Mouse (Mus musculus): Measurements from ENCODE around the gene Dgcr8. TPM values are rescaled to one million over a fixed set of nuclear protein-coding genes. Genes with fewer than 3 reads are reported as not detected.

Dgcr8 gene
- polyA plus RNA-seq, 1 experiment = 14.1 TPM

DNA sequence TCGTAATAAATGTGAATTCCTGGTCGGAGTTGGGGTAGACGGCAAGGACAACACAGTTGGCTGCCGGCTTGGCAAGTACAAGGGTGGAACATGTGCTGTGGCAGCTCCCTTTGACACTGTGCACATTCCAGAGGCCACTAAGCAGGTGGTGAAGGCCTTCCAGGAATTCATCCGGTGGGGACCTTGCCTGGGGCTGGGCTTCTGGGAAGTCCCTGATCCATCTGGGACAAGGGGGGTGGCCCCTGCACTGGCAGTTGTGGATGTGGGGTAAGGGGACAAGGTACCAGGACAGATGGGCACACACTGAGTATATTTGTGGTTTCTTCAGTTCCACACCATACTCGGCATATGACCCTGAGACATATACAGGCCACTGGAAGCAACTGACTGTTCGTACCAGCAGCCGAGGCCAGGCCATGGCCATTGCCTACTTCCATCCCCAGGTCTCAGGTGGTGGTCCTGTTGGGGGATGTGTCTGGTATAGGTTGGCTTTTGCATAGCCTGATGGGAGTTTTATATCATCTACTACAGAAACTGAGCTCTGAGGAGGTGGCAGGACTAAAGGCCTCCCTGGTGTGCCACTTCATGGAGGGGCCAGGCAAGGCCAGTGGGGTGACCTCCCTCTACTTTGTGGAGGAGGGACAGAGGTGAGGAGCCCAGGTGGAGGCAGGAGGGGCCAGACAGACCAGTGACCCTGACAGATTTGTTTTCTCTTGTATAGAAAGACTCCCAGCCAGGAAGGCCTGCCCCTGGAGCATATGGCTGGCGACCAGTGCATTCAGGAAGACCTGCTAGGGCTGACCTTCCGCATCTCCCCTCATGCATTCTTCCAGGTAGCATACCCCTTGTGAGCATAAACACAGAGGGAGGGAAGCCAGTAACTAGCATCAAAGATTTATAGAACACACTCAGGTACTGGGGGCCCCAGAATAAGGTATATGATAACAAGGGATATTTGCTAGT lies 37.9 kb downstream of the Dgcr8 start:
- DNase-seq (ENCODE audit: low read depth, low spot score) = no peak
- 57% methylated on average over 10 of the region's 10 CpGs for WGBS

DNA sequence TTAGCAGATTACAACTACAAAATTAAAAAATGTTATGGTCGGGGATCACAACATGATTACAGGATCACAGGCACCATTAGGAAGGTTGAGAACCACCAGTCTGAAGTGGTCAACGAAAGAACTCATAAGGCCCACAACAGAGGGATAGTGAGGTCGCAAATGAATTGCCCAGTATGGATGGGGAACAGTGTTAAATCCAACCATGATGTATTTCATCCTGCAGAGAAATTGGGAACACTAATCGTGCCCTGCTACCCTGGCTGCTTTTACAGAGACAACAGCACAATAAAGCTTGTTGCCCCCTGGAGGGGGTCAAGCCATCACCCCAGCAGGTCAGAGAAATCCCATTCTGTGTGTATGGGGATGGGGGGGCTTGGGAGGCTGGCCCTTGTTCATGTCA lies 38.8 kb downstream of the Dgcr8 start:
- DNase-seq (ENCODE audit: low read depth, low spot score) = no peak
- 42% methylated on average over 4 of the region's 4 CpGs for WGBS

- under 1% methylated on average over 27 of the region's 27 CpGs for WGBS
- DNase-seq (ENCODE audit: low read depth, low spot score) = no peak
These were observed 39.6 kb downstream of the Dgcr8 start for GRCm38 (mm10) chr16:18249364-18249967.

DNA sequence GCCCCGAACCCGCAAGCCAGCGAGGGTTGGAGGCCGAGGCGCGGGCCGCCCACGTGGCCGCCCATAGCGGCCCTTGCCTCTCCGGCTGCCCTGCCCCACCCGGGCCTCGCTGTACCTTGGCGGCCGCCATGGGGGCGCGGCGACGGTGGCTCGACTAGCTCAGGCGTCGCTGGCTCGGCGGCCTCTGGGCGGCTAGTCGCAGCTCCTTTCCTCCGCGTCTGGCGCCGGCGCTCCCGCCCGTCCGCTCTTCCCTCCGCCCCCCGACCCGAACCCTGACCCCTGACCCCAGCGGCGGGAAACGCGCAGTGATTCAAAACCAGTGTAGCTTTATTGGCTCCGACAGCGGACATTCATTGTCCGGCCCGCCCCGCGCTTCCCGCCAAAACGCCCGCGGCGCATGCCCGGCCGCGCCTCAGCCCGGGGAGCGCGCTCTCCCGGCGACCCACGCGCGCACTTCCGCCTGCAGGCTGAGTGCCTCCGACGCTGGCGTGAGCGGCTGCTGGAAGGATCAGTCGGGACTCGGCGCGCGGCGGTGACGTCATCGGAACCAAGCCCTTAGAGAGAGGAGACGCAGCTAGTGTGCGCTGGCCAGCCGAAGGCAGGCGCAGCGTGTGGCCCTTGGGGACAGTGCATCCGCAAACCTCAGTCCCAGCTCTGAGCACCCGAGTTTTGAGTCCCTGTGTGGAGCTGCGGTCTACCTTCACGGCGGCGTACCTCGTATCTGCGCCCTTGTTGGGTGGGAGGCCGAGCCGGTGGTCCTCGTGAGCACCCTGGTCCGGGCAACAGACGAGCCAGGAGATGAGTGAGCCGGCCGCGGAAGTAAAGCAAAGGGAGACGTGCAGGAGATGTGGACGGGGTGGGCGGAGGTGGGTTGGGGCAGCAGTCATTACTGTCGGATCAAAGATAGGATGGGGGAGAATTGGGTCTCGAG lies 40.3 kb downstream of the Dgcr8 start, which contains the start of the genes Trmt2a and Ranbp1:
Gene Trmt2a (plus strand): TSS at position 247 of the 931 bp plus-strand sequence.
Gene Ranbp1 (minus strand): TSS at position 300 of the 931 bp plus-strand sequence.
- under 1% methylated on average over 102 of the region's 102 CpGs for WGBS
- peak; percentile 95 for DNase-seq (ENCODE audit: low read depth, low spot score)

DNA sequence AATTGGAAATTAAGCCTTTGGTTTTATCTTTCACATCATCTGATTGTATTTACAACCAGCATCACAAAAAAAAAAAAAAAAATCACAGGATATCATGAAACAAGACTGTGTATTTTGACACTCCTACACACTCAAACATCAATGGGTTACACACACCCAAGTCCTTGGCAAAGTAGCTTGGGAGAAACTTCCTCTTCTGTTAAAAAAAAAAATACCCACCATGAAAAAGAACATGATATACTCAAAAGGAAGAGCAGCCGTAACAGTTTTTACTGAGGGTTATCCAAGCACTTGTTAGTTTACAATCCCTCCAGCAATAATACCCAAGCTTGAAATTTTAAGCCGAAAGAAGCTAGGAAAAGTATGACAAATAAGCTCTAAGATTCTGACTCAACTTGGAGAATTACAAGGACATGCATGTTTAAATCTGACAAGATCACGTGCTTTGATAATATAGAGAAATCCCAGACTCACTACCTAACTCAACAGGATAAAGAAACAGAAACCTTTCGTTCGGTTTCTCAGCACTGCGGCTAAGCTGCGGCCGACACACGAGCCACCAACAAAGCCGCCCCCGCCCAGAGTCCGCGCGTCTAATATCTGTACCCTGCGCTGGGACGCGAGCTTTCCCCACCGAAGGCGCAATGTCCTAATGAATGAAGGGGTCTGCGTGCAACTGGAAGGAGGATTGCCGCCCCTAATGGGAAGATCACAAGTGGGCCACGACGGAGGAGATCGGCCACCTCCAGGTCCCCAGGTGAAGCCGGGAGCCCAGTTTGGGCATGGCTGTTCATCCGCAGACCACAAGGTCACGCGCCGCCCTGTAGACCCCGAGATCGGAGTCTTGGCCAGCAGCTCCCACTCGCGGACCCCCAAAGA lies 41.3 kb downstream of the Dgcr8 start:
- DNase-seq (ENCODE audit: low read depth, low spot score) = no peak
- 0% methylated on average over 33 of the region's 33 CpGs for WGBS

- no peak for DNase-seq (ENCODE audit: low read depth, low spot score)
- WGBS = 94% methylated on average over 10 of the region's 10 CpGs
These were observed 47.5 kb downstream of the Dgcr8 start for GRCm38 (mm10) chr16:18241581-18241980.

DNA sequence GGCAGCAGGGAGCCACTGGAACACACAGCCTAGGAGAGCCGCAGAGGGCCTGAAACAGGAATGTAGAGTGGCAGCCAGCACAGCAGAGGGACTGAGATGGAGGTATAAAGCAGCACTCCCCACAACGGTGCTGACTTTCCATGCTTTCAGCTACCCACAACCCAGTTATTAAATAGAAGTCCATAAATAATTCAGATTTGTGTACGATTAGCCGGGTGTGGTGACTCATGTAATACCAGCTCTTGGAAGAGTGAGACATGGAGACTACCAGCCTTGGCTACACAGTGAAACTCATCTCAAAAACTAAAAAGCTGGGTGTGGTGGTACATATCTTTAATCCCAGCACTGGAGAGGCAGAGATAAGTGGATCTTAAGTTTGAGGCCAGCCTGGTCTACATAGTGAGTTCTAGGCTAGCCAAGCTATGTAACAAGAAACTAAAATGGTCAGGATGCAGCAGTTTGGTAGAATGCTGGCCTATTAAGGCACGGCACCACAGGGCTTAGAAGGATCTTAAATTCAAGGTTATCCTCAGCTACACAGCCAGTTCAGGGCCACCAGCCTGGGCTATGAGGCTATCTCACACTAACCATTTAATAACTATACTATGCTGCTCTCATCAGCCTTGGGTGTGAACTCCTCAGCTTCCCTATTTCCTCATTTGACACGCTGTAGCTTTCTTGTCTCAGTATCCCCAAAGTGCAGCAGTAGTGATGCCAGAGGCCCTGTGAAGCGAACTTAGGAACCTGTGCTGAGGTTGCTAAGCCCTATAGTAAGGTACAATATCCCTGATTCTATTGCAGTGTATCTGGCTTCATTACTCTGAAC lies 52.2 kb downstream of the Dgcr8 start:
- WGBS = 69% methylated on average over 7 of the region's 7 CpGs
- DNase-seq (ENCODE audit: low read depth, low spot score) = no peak

DNA sequence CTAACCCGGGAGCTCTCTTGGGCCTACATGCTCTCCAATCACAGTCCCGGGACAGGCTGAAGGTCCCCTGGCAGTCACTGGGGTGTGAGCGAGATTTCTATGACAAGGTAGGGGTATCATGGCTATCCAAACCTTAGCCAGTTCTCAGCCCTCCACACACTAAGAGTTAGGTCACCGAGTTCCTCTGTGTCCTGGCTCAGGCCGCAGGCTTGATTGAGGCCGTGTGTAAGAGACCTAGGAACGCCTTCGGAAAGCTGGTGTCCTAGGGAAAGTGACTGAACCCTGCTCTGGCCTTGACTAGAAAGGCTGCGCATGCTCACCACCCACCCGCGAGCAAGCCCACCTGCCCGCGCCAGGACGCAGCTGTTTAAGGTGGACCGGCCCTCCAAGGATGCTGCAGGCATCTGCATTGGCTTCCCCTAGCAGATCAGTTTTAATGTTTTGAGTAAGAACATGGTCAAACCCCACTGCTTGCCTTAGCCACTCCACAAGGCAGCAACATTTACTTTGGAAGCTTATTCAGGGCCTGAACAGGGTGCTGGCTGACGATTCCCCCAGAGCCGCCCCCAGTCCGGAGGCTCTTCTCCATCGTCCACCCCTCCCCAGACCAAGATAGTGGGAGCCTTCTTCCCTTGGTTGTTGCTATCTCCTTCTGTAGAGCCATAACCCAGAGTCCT lies 53.5 kb downstream of the Dgcr8 start:
- DNase-seq (ENCODE audit: low read depth, low spot score) = no peak
- WGBS = 11% methylated on average over 19 of the region's 19 CpGs

GRCm38 (mm10) chr16:18234671-18235388 lies 54.2 kb downstream of the Dgcr8 start, which contains the start of gene Zdhhc8:
Zdhhc8 (minus strand) TSS chr16:18235136.
- WGBS = 1% methylated on average over 78 of the region's 79 CpGs
- no peak for DNase-seq (ENCODE audit: low read depth, low spot score)

DNA sequence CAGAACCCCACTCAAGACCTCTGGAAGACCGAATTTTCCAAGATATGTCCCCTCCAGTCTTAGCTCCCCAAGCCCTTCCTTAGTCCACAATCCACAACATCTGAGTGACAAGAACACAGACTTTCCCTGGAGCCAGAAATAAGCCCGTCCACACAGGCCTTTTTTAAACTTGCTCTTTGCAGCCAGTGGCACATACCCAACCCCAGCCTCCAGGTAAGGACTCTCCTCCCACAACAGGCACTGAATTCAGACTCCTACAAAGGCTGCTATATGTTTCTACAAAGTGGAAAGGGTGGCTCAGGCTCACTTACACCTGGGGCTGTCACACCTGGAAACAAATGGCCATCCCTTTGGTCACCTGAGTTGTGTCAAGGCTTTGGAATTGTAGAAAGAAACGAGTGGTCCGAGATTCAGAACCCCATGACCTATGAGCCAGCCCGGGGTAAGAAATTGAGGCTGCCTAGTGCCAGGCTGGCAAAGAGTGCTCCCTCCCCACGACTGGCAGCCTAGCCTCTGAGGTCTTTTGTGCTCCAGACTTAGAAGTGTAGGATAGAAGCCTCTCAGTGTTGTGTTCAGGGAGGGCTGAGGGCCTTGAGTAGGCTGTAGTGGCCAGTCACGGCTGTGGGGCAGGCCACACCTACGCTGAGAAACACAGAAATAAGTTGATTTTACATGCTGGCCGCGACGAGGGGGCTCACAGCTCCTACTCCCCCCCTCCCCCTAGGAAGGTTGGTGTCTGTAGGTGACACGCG lies 55.0 kb downstream of the Dgcr8 start:
- WGBS = 15% methylated on average over 13 of the region's 13 CpGs
- DNase-seq (ENCODE audit: low read depth, low spot score) = no peak

GRCm38 (mm10) chr16:18233451-18233850 lies 55.6 kb downstream of the Dgcr8 start:
- WGBS = 27% methylated on average over 1 of the region's 1 CpGs
- DNase-seq (ENCODE audit: low read depth, low spot score) = no peak

- DNase-seq (ENCODE audit: low read depth, low spot score) = no peak
- 78% methylated on average over 4 of the region's 4 CpGs for WGBS
These were observed 57.6 kb downstream of the Dgcr8 start for GRCm38 (mm10) chr16:18231451-18231850.

- no peak for DNase-seq (ENCODE audit: low read depth, low spot score)
- 73% methylated on average over 3 of the region's 3 CpGs for WGBS
These were observed 58.0 kb downstream of the Dgcr8 start for GRCm38 (mm10) chr16:18231047-18231446.

- no peak for DNase-seq (ENCODE audit: low read depth, low spot score)
- WGBS = 83% methylated on average over 6 of the region's 6 CpGs
These were observed 58.4 kb downstream of the Dgcr8 start for GRCm38 (mm10) chr16:18230617-18231016.

DNA sequence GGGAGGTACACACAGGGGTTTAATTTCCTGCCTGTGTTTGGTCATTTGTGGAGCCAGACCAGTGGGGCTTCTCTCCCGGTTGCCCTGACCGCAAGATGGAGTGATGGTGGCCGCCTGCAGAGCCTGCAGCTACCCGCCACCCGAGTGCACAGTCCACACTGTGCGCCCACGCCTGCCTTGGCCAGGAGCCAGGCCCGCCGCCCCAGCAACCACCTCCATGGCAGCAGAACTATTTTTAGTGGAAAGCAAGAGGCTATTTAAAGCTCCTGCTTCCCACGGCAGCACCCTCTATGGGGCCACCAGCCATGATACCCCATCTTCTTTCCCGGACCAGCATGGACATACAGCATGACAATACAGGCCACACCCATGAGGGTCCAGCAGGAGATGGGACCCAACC lies 59.4 kb downstream of the Dgcr8 start:
- WGBS = 48% methylated on average over 11 of the region's 11 CpGs
- DNase-seq (ENCODE audit: low read depth, low spot score) = no peak

GRCm38 (mm10) chr16:18228856-18229255 lies 60.2 kb downstream of the Dgcr8 start:
- 88% methylated on average over 4 of the region's 4 CpGs for WGBS
- DNase-seq (ENCODE audit: low read depth, low spot score) = no peak

All from large intestine, adult 2 months (tissue).